Mouse (Mus musculus) ES-E14 (cell line): ENCODE data around the gene Dnah3. TPM values are rescaled to one million over a fixed set of nuclear protein-coding genes. Genes with fewer than 3 reads are reported as not detected.

Source experiments
- DNase-seq: peaks from one replicate; pipeline ENCODE4 v3.0.0-alpha.2; 2013; ENCODE audit warnings: low read depth, low spot score
- H3K27ac ChIP-seq: 2 replicates; pipeline ENCODE4 v1.5.1; 2012; ENCODE audit warnings: low read depth, mild to moderate bottlenecking, low read length, moderate library complexity, mixed read lengths; ENCODE audit not compliant: poor library complexity, insufficient read depth, severe bottlenecking
- H3K36me3 ChIP-seq: 2 replicates; pipeline ENCODE4 v1.6.1; 2012; ENCODE audit warnings: mild to moderate bottlenecking, low read length, moderate library complexity, mixed read lengths; ENCODE audit not compliant: control insufficient read depth, poor library complexity, insufficient read depth, severe bottlenecking
- H3K4me1 ChIP-seq, 2 experiments: fragments of 150-350 bp in 1 of 2; sonication (generic) in 1 of 2; 2 replicates each; pipeline ENCODE4 v1.6.1; 2012; ENCODE audit warnings: low read length in 2 of 2, mild to moderate bottlenecking in 1 of 2, mixed read lengths in 1 of 2; ENCODE audit not compliant: control insufficient read depth in 2 of 2, insufficient read depth in 2 of 2, poor library complexity in 1 of 2
- H3K4me3 ChIP-seq, 2 experiments: fragments of 150-350 bp in 1 of 2; sonication (generic) in 1 of 2; 2 replicates each; pipeline ENCODE4 v1.5.1; 2012; ENCODE audit warnings: low read length in 2 of 2, low read depth in 1 of 2, mild to moderate bottlenecking in 1 of 2, mixed read lengths in 1 of 2; ENCODE audit not compliant: insufficient read depth in 1 of 2, poor library complexity in 1 of 2, severe bottlenecking in 1 of 2
- H3K9ac ChIP-seq: 2 replicates; pipeline ENCODE4 v1.6.1; 2012; ENCODE audit warnings: low read depth, mild to moderate bottlenecking, low read length, mixed read lengths; ENCODE audit not compliant: poor library complexity, insufficient read depth, severe bottlenecking
- H3K9me3 ChIP-seq: fragments of 150-350 bp; sonication (generic); 2 replicates; pipeline ENCODE4 v1.6.1; 2012; ENCODE audit warnings: low read depth, mild to moderate bottlenecking, low read length; ENCODE audit not compliant: control insufficient read depth, insufficient read depth
- CHD2 ChIP-seq: IDR thresholded peaks from 2 replicates; pipeline ENCODE4 v1.6.1; 2014; ENCODE audit warnings: mild to moderate bottlenecking, low read depth, low read length, inconsistent platforms
- HCFC1 ChIP-seq: IDR thresholded peaks from 2 replicates; pipeline ENCODE4 v1.6.1; 2012; ENCODE audit warnings: low read length, inconsistent platforms, borderline replicate concordance; ENCODE audit not compliant: insufficient read depth
- MAFK ChIP-seq: IDR thresholded peaks from 2 replicates; pipeline ENCODE4 v1.6.1; 2014; ENCODE audit warnings: mild to moderate bottlenecking, low read depth, low read length, inconsistent platforms; ENCODE audit not compliant: insufficient read depth
- ZC3H11A ChIP-seq: IDR thresholded peaks from 2 replicates; pipeline ENCODE4 v1.6.1; 2012; ENCODE audit warnings: low read depth, mild to moderate bottlenecking, inconsistent platforms, low read length, borderline replicate concordance
- ZNF384 ChIP-seq: IDR thresholded peaks from 2 replicates; pipeline ENCODE4 v1.6.1; 2012; ENCODE audit warnings: low read depth, low read length, inconsistent platforms
- in situ Hi-C, 2 experiments: fragments of 600-800 bp; cut with MboI; formaldehyde crosslinking; loops; one replicate each; pipeline ENCODE4 v1.15.1; 2025; ENCODE audit warnings: low sequenced_read_pairs in 2 of 2, inconsistent platforms in 1 of 2; ENCODE audit not compliant: unreplicated experiment in 2 of 2
- total RNA-seq: library from RNA; depleted of rRNA; stranded (reverse); fragments of 300-350 nt; gene quantifications from 2 replicates; pipeline ENCODE4 v1.2.3, GENCODE M21; 2012

Gene Dnah3
- total RNA-seq, 1 experiment: not detected

DNA sequence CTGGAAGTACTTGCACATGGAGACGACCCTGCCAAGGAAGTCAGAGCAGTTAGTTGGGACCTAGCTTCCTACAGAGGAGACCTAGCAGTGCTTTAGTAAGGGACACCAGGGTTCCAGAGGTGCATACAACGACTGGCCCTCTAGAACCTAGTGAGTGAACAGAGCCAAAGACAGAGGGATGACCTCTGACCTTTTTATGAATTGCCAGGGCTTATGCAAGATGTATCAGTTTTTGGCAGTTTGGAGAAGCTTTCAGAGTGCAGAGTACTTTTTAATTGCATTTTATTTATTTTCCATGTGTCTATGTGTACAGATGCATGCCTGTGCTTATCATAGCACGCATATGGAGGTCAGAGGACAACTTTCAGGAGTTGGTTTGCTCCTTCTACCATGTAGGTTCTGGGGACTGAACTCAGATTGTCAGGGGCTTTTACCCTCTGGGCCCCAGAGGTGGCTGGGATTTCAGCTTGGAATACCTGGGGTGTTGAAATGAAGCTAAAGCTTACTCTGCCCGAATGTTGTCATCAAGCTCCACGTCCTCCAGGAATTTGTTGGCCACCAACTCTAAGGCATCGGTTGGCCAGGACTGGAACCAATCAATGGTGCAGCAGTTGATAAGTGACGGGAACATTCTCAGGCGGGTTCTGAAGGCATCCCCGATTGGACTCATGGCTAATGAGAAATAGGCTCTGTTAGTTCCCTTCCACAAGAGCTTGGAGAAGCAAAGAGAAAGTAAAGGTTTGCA, 129.3 kb downstream of the Dnah3 start:
- H3K9ac ChIP-seq: no peak overlapping the region
- no peaks in the 10 kb centered on the region for H3K36me3 ChIP-seq
- no peak for TF ChIP-seq HCFC1
- TF ChIP-seq MAFK: no peak
- no peak for TF ChIP-seq CHD2
- TF ChIP-seq ZNF384: no peak
- TF ChIP-seq ZC3H11A: no peak
- H3K4me1 ChIP-seq: peaks cover 0 to 4% of the 10 kb centered on the region in 2 experiments; a peak in 2 of 4 replicates
- H3K4me3 ChIP-seq: no peak overlapping the region
- no peak for DNase-seq
- H3K9me3 ChIP-seq: no peaks in the 10 kb centered on the region
- H3K27ac ChIP-seq: no peak overlapping the region
- in situ Hi-C loops: no loop called here

GRCm38 (mm10) chr7:119965205-119965604, 129.9 kb downstream of the Dnah3 start:
- Histone ChIP-seq H3K9ac (no peak overlapping the region), H3K4me1 (peaks cover 0 to 4% of the 10 kb centered on the region in 2 experiments; a peak in 2 of 4 replicates), H3K36me3 (no peaks in the 10 kb centered on the region), H3K9me3 (no peaks in the 10 kb centered on the region), H3K27ac (no peak overlapping the region; the same call in 1 of the 2 replicates), H3K4me3 (no peak overlapping the region)
- TF ChIP-seq HCFC1: no peak
- TF ChIP-seq CHD2: no peak
- no peak for TF ChIP-seq MAFK
- in situ Hi-C loops: no loop called here
- DNase-seq: no peak

DNA sequence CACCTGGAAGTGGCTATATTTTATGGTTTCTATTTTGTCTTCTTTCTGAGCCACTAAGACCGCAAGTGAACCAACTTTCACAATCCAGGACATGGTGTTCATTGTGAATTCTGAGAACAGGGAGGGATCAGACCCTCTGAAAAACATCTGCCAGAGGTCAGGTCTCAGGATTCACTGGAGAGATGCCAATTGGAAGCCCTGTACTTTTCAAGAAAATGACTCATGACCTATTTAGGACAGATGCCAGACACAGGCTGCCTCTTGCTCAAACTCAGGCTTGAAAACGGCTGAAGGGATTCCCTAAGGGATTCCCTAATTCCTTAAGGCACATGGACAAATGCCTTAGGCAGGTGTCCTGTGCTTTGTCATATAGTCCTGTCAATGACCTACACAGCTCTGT, 134.0 kb downstream of the Dnah3 start:
- Histone ChIP-seq H3K36me3 (no peaks in the 10 kb centered on the region), H3K4me1 (peaks cover 0 to 4% of the 10 kb centered on the region in 2 experiments; a peak in 2 of 4 replicates), H3K9ac (no peak overlapping the region), H3K4me3 (no peak overlapping the region), H3K27ac (no peak overlapping the region), H3K9me3 (no peaks in the 10 kb centered on the region)
- TF ChIP-seq CHD2 (no peak), ZNF384 (no peak), HCFC1 (no peak)
- DNase-seq: no peak
- in situ Hi-C loops: no loop called here

GRCm38 (mm10) chr7:119960546-119960945, 134.5 kb downstream of the Dnah3 start:
- Histone ChIP-seq H3K27ac (no peak overlapping the region), H3K9me3 (no peaks in the 10 kb centered on the region), H3K36me3 (no peaks in the 10 kb centered on the region), H3K4me1 (peaks cover 0 to 4% of the 10 kb centered on the region in 2 experiments; a peak in 2 of 4 replicates), H3K4me3 (no peak overlapping the region), H3K9ac (no peak overlapping the region)
- in situ Hi-C loops: no loop called here
- no peak for DNase-seq
- no peak for TF ChIP-seq CHD2
- TF ChIP-seq HCFC1: no peak
- no peak for TF ChIP-seq ZC3H11A
- TF ChIP-seq ZNF384: no peak
- no peak for TF ChIP-seq MAFK

- TF ChIP-seq ZC3H11A (no peak), CHD2 (no peak), MAFK (no peak), HCFC1 (no peak), ZNF384 (no peak)
- no peak for DNase-seq
- no peak overlapping the region for H3K4me3 ChIP-seq
- H3K4me1 ChIP-seq: peaks cover 0 to 4% of the 10 kb centered on the region in 2 experiments; a peak in 2 of 4 replicates
- no peak overlapping the region for H3K9ac ChIP-seq
- no peaks in the 10 kb centered on the region for H3K36me3 ChIP-seq
- in situ Hi-C loops: no loop called here
- H3K27ac ChIP-seq: no peak overlapping the region
- no peaks in the 10 kb centered on the region for H3K9me3 ChIP-seq
Observed at GRCm38 (mm10) chr7:119960006-119960405, 135.1 kb downstream of the Dnah3 start.
